Mouse (Mus musculus) lung, postnatal 4 days (tissue): ENCODE results near the gene Pno1.
"Not testable (repeated sequence)": the region's sequence is repeated elsewhere in the genome, so short reads cannot be mapped to it uniquely, and the experiment has no call there.

Experiments
- DNase-seq, 2 experiments: peaks; one replicate each; pipeline ENCODE4 v3.0.0; 2021

Gene Pno1

GRCm38 (mm10) chr11:17211258-17212140, at the start of gene Pno1:
Gene Pno1 (minus strand): TSS chr11:17211568.
- peak; percentile 96 to 97 for DNase-seq

GRCm38 (mm10) chr11:17257861-17258260, 46.5 kb upstream of the Pno1 start:
- no peak for DNase-seq

GRCm38 (mm10) chr11:17257443-17257842, 46.1 kb upstream of the Pno1 start, which contains the start of gene C1d:
Gene C1d (plus strand): TSS chr11:17257579.
- peak; percentile 96 to 97 for DNase-seq

GRCm38 (mm10) chr11:17256813-17257365, 45.5 kb upstream of the Pno1 start:
- peak in 1 of 2 experiments; percentile 5 for DNase-seq

GRCm38 (mm10) chr11:17248715-17249114, 37.3 kb upstream of the Pno1 start:
- DNase-seq: no peak

- not testable (repeated sequence) for DNase-seq
Measured at GRCm38 (mm10) chr11:17238598-17238997, 27.2 kb upstream of the Pno1 start.

GRCm38 (mm10) chr11:17236449-17237037, 25.2 kb upstream of the Pno1 start:
- no peak for DNase-seq

- DNase-seq: no peak
Measured at GRCm38 (mm10) chr11:17232792-17233191, 21.4 kb upstream of the Pno1 start.

- no peak for DNase-seq
Measured at GRCm38 (mm10) chr11:17221126-17221525, 9.8 kb upstream of the Pno1 start.

GRCm38 (mm10) chr11:17215475-17215874, 4.1 kb upstream of the Pno1 start:
- DNase-seq: no peak

- DNase-seq: no peak
Measured at GRCm38 (mm10) chr11:17212903-17213509, 1.6 kb upstream of the Pno1 start.

- DNase-seq: no peak
Measured at GRCm38 (mm10) chr11:17212141-17212495, 750 bp upstream of the Pno1 start.

- no peak for DNase-seq
Measured at GRCm38 (mm10) chr11:17202481-17202880, 8.9 kb downstream of the Pno1 start.

- DNase-seq: no peak
Measured at GRCm38 (mm10) chr11:17200936-17201335, 10.4 kb downstream of the Pno1 start.

GRCm38 (mm10) chr11:17199840-17200501, 11.4 kb downstream of the Pno1 start:
- DNase-seq: peak in 1 of 2 experiments; percentile 52

GRCm38 (mm10) chr11:17199170-17199569, 12.2 kb downstream of the Pno1 start:
- no peak for DNase-seq

- no peak for DNase-seq
Measured at GRCm38 (mm10) chr11:17192151-17192844, 19.1 kb downstream of the Pno1 start.

GRCm38 (mm10) chr11:17188786-17189185, 22.6 kb downstream of the Pno1 start:
- no peak for DNase-seq

GRCm38 (mm10) chr11:17187649-17188048, 23.7 kb downstream of the Pno1 start:
- DNase-seq: no peak

GRCm38 (mm10) chr11:17183165-17183564, 28.2 kb downstream of the Pno1 start:
- no peak for DNase-seq

GRCm38 (mm10) chr11:17181807-17182206, 29.6 kb downstream of the Pno1 start, which contains the start of gene Wdr92:
Gene Wdr92 (plus strand): TSS chr11:17182107.
- no peak for DNase-seq

- no peak for DNase-seq
Measured at GRCm38 (mm10) chr11:17180753-17181152, 30.6 kb downstream of the Pno1 start.
